Mouse (Mus musculus): ENCODE data around the gene Pqlc2. TPM values are rescaled to one million over a fixed set of nuclear protein-coding genes. Genes with fewer than 3 reads are reported as not detected.

Pqlc2 gene
- polyA plus RNA-seq, 1 experiment from 2014 or later = 12.9 TPM

Small RNAs within 50 kb of the gene (microRNA-seq; reads per million reads assigned to microRNA genes)
- gene Gm24245 = 4.7 reads per million, percentile 19 among the genes with 10 or more reads in this experiment
- not detected for gene Gm25732

Other genes starting within 250 kb of the Pqlc2 start
- 0.45 and 0.60 TPM in 2 replicates for gene Htr6, start 235.1 kb downstream of the Pqlc2 start, polyA plus RNA-seq (2015; fragmentation: Nextera tagmentation; extraction: Ambion mirVana)
- gene Nbl1, start 217.7 kb downstream of the Pqlc2 start, polyA plus RNA-seq (2015; fragmentation: Nextera tagmentation; extraction: Ambion mirVana) = 49.1 and 59.7 TPM in 2 replicates
- 431 and 499 TPM in 2 replicates for gene Minos1, start 179.6 kb downstream of the Pqlc2 start, polyA plus RNA-seq (2015; fragmentation: Nextera tagmentation; extraction: Ambion mirVana)
- gene Capzb, start 117.8 kb downstream of the Pqlc2 start, polyA plus RNA-seq (2015; fragmentation: Nextera tagmentation; extraction: Ambion mirVana) = 364 and 370 TPM in 2 replicates
- gene Akr7a5, start within 50 bp of the Pqlc2 start, polyA plus RNA-seq (2015; fragmentation: Nextera tagmentation; extraction: Ambion mirVana) = 55.6 and 58.6 TPM in 2 replicates
- gene Mrto4, start 41.9 kb upstream of the Pqlc2 start, polyA plus RNA-seq (2015; fragmentation: Nextera tagmentation; extraction: Ambion mirVana) = 86.7 and 90.3 TPM in 2 replicates
- 39.9 and 41.7 TPM in 2 replicates for gene Emc1, start 41.9 kb upstream of the Pqlc2 start, polyA plus RNA-seq (2015; fragmentation: Nextera tagmentation; extraction: Ambion mirVana)
- gene Ubr4, start 41.9 kb upstream of the Pqlc2 start, polyA plus RNA-seq (2015; fragmentation: Nextera tagmentation; extraction: Ambion mirVana) = 74.8 and 82.5 TPM in 2 replicates
- gene Iffo2, start 219.8 kb upstream of the Pqlc2 start, polyA plus RNA-seq (2015; fragmentation: Nextera tagmentation; extraction: Ambion mirVana) = 4.6 and 5.3 TPM in 2 replicates